Mouse (Mus musculus) olfactory bulb, adult 2 months (tissue): Measurements from ENCODE around the gene Crmp1. TPM values are rescaled to one million over a fixed set of nuclear protein-coding genes. Genes with fewer than 3 reads are reported as not detected.

Experiments used
- H3K27ac ChIP-seq: fragments of 200-500 bp; 2 replicates; pipeline ENCODE4 v1.5.1; 2012; ENCODE audit warnings: low read depth, low read length; ENCODE audit not compliant: insufficient read depth
- H3K4me1 ChIP-seq: fragments of 200-500 bp; 2 replicates; pipeline ENCODE4 v1.6.1; 2012; ENCODE audit warnings: low read length; ENCODE audit not compliant: control insufficient read depth, insufficient read depth
- H3K4me3 ChIP-seq: fragments of 200-500 bp; 2 replicates; pipeline ENCODE4 v1.5.1; 2012; ENCODE audit warnings: mild to moderate bottlenecking, low read depth, low read length, moderate library complexity; ENCODE audit not compliant: insufficient read depth
- CTCF ChIP-seq: fragments of 200-500 bp; IDR thresholded peaks from 2 replicates; pipeline ENCODE4 v1.5.1; 2012; ENCODE audit warnings: low read depth, mild to moderate bottlenecking, low read length, moderate library complexity; ENCODE audit not compliant: insufficient read depth
- POLR2A ChIP-seq: fragments of 200-500 bp; IDR thresholded peaks from 2 replicates; pipeline ENCODE4 v1.6.1; 2012; ENCODE audit warnings: mild to moderate bottlenecking, low read depth, low read length, moderate library complexity; ENCODE audit not compliant: insufficient read depth
- WGBS: fragments of 180-500 bp; shearing (Covaris S2); methylation state at CpG from one replicate; pipeline ENCODE4 v1.1.7; 2018; 5-methylcytosine and 5-hydroxymethylcytosine counted together
- polyA plus RNA-seq: library from polyadenylated mRNA; stranded (reverse); fragments of >200 nt; gene quantifications from 2 replicates; pipeline ENCODE4 v1.2.4, GENCODE M21; 2012; ENCODE audit warnings: low replicate concordance; ENCODE audit not compliant: missing spikeins, insufficient read depth, insufficient read length

Crmp1 gene
- polyA plus RNA-seq, 1 experiment, result not detected

DNA sequence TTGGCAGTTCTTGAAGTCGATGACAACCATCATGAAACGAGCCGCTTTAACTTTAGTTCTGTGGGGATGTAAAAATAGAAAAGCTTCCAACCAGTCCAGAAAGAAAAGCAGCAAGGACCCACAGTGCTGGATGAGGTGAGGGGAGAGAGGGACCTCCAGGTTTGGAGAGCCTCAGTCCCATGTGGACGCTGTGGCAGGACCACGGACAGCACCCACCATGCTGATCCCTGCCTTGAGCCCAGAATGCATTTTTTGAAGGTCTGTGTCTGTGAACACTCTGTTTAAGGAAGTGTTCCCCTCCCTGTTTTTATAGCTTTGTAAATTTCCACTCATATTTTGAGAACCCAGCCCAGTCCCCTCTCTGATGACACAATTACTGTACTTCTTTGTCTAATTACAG lies 15.5 kb downstream of the Crmp1 start:
- Histone ChIP-seq H3K4me1 (peaks cover 35% of the 10 kb centered on the region), H3K4me3 (no peak overlapping the region), H3K27ac (peak overlapping the region; percentile 80)
- no peak for TF ChIP-seq POLR2A
- TF ChIP-seq CTCF, result no peak
- 25% methylated on average over 5 of the region's 5 CpGs for WGBS

DNA sequence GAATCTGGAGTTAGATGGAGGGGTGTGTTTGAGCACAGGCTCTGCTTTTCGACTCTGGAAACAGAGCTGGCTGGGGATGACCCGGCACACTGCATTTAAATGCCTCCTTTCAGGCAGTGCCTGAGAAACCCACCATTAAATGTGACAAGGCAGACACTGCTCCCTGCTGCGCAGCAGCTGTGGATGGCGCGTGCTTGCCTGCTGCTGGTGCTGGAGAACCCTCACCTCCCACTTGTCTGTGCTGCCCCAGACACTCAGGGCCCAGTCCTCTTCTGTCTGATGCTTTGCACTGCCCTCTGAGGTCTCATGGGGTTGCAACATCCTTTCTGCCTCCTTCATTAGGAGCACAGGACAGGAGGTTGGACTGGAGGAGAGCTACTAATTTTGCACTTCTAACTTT lies 20.0 kb downstream of the Crmp1 start:
- Histone ChIP-seq H3K4me3 (no peak overlapping the region), H3K4me1 (peaks cover 33% of the 10 kb centered on the region), H3K27ac (peak overlapping the region; percentile 92)
- TF ChIP-seq CTCF, result no peak
- no peak for TF ChIP-seq POLR2A
- WGBS, result 4% methylated on average over 5 of the region's 5 CpGs

DNA sequence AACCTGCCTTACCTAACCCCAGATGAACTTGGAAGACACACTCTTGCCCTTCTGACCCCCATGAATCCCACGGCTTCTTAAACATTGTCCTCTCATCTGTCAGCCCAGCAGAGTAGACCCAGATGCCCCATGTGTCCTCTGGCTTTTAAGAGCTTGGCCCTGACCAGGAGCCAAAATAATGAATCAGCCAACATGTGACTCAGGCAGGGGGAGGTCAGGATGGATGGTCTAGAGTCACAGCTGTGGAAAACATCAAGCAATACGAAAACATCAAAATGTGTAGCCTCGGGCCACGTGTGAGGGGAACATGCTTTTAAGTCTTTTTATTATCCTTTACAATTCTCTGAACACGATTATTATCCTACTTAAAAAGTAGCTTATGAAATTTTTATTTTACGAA lies 22.1 kb downstream of the Crmp1 start:
- 28% methylated on average over 6 of the region's 6 CpGs for WGBS
- peak overlapping the region; percentile 65 for H3K27ac ChIP-seq
- peaks cover 22% of the 10 kb centered on the region for H3K4me1 ChIP-seq
- TF ChIP-seq CTCF (no peak), POLR2A (no peak)
- no peak overlapping the region for H3K4me3 ChIP-seq

DNA sequence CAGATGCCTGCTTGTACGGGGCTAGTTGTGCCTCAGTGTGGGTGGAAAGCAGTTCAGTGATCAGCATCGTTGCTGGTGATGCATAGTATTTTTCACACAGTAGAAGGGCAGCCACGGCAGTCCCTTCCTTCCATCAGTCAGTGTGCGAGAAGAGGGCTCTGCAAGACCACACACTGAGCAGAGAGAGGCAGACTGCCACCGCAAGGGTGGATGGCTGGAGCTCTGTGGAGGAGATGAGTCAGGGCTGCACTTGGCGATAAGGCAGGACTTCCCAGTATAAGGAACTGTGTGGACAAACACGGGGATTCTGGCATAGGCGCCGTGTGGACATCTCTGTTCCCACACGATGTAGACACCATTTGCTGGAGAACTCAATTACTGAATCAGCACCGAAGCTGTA lies 39.3 kb downstream of the Crmp1 start:
- WGBS, result 44% methylated on average over 11 of the region's 11 CpGs

DNA sequence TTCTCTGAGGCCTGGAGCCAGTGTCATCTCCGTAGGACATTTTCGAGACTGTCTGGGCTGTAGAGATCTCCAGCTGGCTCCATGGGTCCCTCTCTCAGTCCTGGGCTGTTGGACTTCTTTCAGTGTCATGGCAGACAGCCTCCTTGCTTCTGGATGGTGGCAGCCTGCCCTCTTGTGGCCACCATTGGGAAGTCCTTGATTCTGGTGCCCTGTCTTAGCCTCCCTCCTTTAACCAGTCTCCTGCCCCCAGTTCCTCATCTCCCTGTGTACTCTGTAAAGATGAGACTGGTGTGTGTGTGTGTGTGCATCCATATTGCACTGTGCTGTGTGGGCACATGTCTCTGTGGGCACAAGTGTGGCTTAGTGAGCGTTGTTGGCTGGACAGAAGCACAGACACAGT lies 46.6 kb downstream of the Crmp1 start:
- 61% methylated on average over 3 of the region's 3 CpGs for WGBS
- H3K4me1 ChIP-seq, result peaks cover 4% of the 10 kb centered on the region; the same call in 1 of the 2 replicates
- TF ChIP-seq CTCF, result peak; percentile 77; the same call in 1 of the 2 replicates
- TF ChIP-seq POLR2A, result no peak
- no peak overlapping the region for H3K27ac ChIP-seq
- no peak overlapping the region for H3K4me3 ChIP-seq

More for the DNA sequence above, 39.3 kb downstream of the Crmp1 start:
- Histone ChIP-seq H3K4me3 (no peak overlapping the region), H3K4me1 (peaks cover 14% of the 10 kb centered on the region), H3K27ac (0 out of 2 replicates have a peak overlapping the region, but pooled peaks have one; percentile 0)
- no peak for TF ChIP-seq POLR2A
- no peak for TF ChIP-seq CTCF

DNA sequence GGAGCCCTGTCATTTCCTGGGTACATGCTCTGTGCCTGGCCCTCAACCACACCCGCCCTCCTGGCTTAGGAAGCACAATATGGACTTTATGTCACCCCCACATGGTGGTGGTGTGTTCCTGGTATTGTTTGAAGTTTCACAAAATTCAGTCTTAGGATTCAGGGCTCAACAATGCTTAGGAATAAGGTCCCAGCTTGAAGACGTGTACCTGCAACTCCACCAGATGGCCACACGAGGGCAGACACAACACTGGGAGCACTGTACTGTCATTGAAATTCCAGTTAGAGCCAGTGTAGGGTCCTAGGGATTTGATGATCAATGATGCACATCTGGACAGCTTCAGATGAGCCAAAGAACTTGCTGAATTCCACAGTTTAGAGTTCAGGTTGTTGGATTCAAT lies 47.5 kb downstream of the Crmp1 start:
- WGBS, result 22% methylated on average over 3 of the region's 3 CpGs
- Histone ChIP-seq H3K4me1 (peaks cover 4% of the 10 kb centered on the region; the same call in 1 of the 2 replicates), H3K27ac (no peak overlapping the region), H3K4me3 (no peak overlapping the region)
- TF ChIP-seq POLR2A (no peak), CTCF (no peak)

DNA sequence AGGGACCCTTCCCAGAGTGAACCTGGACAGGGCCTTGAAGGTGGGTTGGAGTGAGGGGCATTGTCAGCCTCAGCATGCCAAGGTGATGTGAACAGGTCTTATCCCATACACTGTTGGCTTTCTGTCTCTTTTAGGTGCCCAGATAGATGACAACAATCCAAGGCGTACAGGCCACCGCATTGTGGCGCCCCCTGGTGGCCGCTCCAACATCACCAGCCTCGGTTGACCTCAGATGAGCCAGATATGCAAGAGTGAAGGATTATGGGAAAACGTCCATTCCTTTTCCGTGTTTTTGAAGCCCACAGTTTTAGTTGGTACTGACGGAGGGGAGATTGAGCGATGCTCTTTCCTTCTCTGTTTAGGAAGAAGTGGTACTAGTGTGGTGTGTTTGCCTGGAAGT lies 49.2 kb downstream of the Crmp1 start:
- WGBS, result 62% methylated on average over 9 of the region's 9 CpGs
- Histone ChIP-seq H3K4me1 (peaks cover 4% of the 10 kb centered on the region; the same call in 1 of the 2 replicates), H3K27ac (no peak overlapping the region), H3K4me3 (no peak overlapping the region)
- TF ChIP-seq POLR2A (no peak), CTCF (peak; percentile 73)

DNA sequence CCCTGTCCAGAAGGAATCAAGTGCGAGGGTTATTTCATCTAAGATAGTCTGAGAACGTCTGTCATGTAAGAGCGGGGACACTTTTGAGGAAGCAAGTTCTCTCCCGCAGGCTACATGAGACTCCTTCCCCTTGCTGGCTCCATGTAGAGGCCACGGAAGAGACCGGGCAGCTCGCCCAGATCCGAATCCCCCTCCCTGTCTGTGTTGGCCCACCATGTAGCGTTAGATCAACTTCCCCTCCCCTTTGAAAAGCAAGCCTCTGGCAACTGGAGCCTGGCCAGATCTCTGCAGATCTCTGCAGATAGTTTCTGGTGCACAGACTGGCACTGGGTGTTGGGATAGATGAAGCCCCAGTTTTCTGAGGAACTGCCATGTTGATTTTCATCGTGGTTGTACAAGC lies 55.0 kb downstream of the Crmp1 start:
- TF ChIP-seq CTCF, result no peak
- TF ChIP-seq POLR2A, result no peak
- no peak overlapping the region for H3K4me3 ChIP-seq
- WGBS, result 42% methylated on average over 10 of the region's 10 CpGs
- peaks cover 4% of the 10 kb centered on the region; the same call in 1 of the 2 replicates for H3K4me1 ChIP-seq
- no peak overlapping the region for H3K27ac ChIP-seq

DNA sequence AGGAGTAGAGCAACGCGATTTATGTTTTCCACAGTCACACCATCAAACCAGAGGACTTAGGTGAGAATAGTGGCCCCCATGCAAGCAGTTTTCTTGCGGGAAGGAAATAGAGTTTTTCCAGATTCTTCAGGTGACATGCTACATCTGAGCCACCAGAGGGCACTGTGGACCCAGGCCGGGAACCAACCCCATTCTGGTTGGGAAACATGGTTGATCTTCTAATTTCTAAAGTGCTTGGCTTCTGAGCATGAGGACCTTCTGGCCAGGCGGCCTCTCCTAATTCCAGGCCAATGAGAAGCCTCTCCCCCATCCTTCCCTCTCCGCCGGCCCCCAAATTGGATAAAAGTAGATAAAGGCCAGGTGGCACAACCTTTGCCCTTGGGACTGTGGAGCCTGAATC lies 56.6 kb downstream of the Crmp1 start:
- Histone ChIP-seq H3K4me3 (no peak overlapping the region), H3K4me1 (peaks cover 4% of the 10 kb centered on the region; the same call in 1 of the 2 replicates), H3K27ac (no peak overlapping the region)
- 26% methylated on average over 7 of the region's 7 CpGs for WGBS
- TF ChIP-seq CTCF (peak; percentile 43; the same call in 1 of the 2 replicates), POLR2A (no peak)

DNA sequence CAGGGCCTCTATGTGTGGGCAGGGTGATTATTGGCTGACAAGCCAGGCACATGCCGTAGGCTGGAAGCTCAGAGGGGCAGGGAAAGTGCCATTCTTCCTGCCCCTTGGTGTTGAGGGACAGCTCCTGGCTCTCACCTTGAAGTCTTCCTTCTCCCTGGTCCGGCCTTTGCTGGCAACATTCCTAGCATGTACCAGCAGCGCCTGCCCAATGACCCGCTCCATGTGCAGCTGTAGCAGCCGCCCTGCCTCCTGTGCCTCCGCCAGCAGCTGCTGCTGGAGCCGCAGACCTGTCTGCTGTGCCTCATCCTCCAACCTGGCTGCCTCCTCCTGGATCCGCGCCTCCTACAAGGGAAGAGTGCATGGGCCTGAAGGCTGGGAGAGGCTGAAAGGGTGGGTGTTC lies 68.3 kb downstream of the Crmp1 start:
- Histone ChIP-seq H3K4me3 (no peak overlapping the region), H3K27ac (no peak overlapping the region), H3K4me1 (no peaks in the 10 kb centered on the region)
- no peak for TF ChIP-seq CTCF
- TF ChIP-seq POLR2A, result no peak
- 84% methylated on average over 9 of the region's 9 CpGs for WGBS
